Mouse (Mus musculus): ENCODE data around the gene Cabp4. TPM values are rescaled to one million over a fixed set of nuclear protein-coding genes. Genes with fewer than 3 reads are reported as not detected.

Cabp4 gene
- polyA plus RNA-seq, 1 experiment from 2014 or later, result 0.22 TPM

DNA sequence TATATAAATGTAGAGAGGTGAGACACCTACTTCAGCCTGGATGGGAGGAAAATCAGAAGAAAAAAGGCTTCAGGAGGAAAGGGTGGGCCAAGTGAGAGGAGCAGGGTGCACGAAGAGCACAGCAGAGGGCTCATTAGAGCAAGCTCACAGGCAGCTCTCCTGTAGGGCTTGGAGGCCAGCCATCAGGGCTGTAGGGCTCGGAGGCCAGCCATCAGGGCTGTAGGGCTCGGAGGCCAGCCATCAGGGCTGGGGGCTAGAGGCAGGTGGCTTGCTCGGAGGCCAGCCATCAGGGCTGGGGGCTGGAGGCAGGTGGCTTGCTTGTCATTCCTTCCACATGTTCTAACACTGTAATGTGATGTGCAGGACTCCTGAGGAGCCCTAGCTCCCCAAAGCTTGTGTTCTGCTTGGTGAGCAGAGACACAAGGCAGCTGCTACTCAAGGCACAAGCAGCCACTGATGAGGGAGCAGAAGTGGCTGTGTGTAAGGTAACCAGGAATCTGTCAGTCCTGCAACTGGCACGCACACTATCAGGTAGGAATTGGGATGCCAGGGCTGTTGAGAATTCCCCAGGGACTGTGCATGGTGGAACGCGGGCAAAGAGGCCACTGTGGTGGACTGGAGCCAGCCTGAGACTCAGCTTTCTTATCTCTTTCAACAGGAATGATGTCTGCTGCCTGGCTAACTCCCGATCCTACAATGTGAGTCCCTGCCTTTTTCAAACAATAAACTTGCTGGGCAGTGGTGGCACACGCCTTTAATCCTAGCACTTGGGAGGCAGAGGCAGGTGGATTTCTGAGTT is 23.0 kb upstream of the Cabp4 start:
- Histone ChIP-seq H3K36me3 (ENCODE audit: control insufficient read depth, insufficient read depth) (no peaks in the 10 kb centered on the region), H3K4me1 (replicated peaks; ENCODE audit: control insufficient read depth, insufficient read depth, low read length) (peaks cover 21% of the 10 kb centered on the region), H3K4me2 (ENCODE audit: low read length) (no peak overlapping the region), H3K4me3 (replicated peaks; ENCODE audit: low read length) (no peak overlapping the region), H3K27ac (ENCODE audit: low read length) (no peak overlapping the region), H3K9me3 (ENCODE audit: control insufficient read depth, low read length) (no peaks in the 10 kb centered on the region), H3K27me3 (replicated peaks; ENCODE audit: control insufficient read depth, insufficient read depth, low read length) (no peaks in the 10 kb centered on the region), H3K9ac (replicated peaks; ENCODE audit: low read depth, low read length) (no peak overlapping the region)
- ATAC-seq, result no peak
- WGBS, result 75% methylated on average over 9 of the region's 9 CpGs

DNA sequence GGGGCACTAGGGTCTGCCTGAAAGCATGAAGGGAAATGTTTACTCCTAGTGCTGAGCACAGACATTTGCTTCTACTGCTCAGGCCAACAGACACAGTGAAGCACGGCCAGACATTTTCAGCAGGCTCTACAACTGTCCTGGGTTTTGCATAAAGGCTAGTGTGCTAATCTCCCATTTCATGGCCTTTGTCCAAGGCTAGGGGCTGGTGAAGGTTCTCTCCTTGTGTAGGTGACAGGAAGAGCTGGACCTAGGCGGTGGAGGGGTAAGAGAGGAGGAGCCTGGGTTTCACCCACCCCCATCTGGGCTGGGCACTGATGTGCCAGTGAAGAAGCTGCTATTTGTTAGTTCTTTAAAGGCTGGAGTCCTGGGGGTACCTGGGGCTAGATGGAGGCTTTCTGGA is 20.9 kb upstream of the Cabp4 start:
- Histone ChIP-seq H3K4me1 (replicated peaks; ENCODE audit: control insufficient read depth, insufficient read depth, low read length) (peaks cover 16% of the 10 kb centered on the region), H3K27me3 (replicated peaks; ENCODE audit: control insufficient read depth, insufficient read depth, low read length) (no peaks in the 10 kb centered on the region), H3K4me2 (ENCODE audit: low read length) (no peak overlapping the region), H3K9ac (replicated peaks; ENCODE audit: low read depth, low read length) (no peak overlapping the region), H3K4me3 (replicated peaks; ENCODE audit: low read length) (no peak overlapping the region), H3K36me3 (ENCODE audit: control insufficient read depth, insufficient read depth) (no peaks in the 10 kb centered on the region), H3K9me3 (ENCODE audit: control insufficient read depth, low read length) (no peaks in the 10 kb centered on the region), H3K27ac (ENCODE audit: low read length) (no peak overlapping the region)
- 71% methylated on average over 2 of the region's 2 CpGs for WGBS
- no peak for ATAC-seq

DNA sequence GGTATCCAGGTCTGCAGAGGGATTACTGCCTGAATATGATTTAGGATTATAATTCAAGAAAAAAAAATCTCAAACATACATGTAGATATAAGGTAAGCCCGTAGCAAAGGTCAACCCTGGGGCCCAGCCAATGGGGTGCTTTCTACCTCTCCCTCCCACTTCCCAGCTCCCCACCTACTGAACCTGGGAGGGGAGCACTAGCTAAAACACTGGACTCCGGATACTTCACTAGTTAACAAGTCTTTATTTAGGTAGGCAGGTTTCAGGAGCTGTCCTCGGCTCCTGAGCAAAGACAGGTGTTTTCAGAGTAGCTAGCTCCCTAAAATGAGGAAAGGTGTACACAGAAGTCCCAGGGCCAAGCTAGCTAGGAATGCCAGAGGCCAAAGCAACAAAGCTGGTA is 20.3 kb upstream of the Cabp4 start:
- peaks cover 15% of the 10 kb centered on the region for H3K4me1 ChIP-seq (replicated peaks; ENCODE audit: control insufficient read depth, insufficient read depth, low read length)
- H3K9ac ChIP-seq (replicated peaks; ENCODE audit: low read depth, low read length), result no peak overlapping the region
- H3K27ac ChIP-seq (ENCODE audit: low read length), result no peak overlapping the region
- no peak overlapping the region for H3K4me3 ChIP-seq (replicated peaks; ENCODE audit: low read length)
- H3K27me3 ChIP-seq (replicated peaks; ENCODE audit: control insufficient read depth, insufficient read depth, low read length), result no peaks in the 10 kb centered on the region
- H3K36me3 ChIP-seq (ENCODE audit: control insufficient read depth, insufficient read depth), result peaks cover 4% of the 10 kb centered on the region
- H3K4me2 ChIP-seq (ENCODE audit: low read length), result no peak overlapping the region
- 78% methylated on average over 3 of the region's 3 CpGs for WGBS
- no peaks in the 10 kb centered on the region for H3K9me3 ChIP-seq (ENCODE audit: control insufficient read depth, low read length)
- ATAC-seq, result no peak

DNA sequence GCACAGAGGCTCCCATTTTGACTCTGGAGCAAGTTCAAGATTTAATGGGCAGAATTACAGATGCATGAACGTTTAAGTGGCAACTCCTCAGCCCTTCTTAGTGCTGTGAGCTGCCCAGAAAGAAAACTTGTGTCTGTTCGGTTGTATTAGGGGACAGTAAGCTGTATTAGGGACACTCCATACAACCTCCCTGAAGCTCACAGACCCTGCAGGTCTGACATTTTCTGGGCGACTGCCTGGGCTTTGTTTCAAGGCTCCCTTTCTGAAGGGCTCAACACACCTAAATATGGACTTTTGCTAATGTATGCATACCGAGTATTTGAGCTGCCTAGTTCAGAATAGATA is 19.7 kb upstream of the Cabp4 start:
- H3K9me3 ChIP-seq (ENCODE audit: control insufficient read depth, low read length), result no peaks in the 10 kb centered on the region
- H3K4me2 ChIP-seq (ENCODE audit: low read length), result peak overlapping the region; percentile 59
- peak overlapping the region; percentile 77 for H3K27ac ChIP-seq (ENCODE audit: low read length)
- peaks cover 10% of the 10 kb centered on the region for H3K36me3 ChIP-seq (ENCODE audit: control insufficient read depth, insufficient read depth)
- 30% methylated on average over 4 of the region's 4 CpGs for WGBS
- peaks cover 15% of the 10 kb centered on the region for H3K4me1 ChIP-seq (replicated peaks; ENCODE audit: control insufficient read depth, insufficient read depth, low read length)
- peak overlapping the region; percentile 66 for H3K4me3 ChIP-seq (replicated peaks; ENCODE audit: low read length)
- H3K27me3 ChIP-seq (replicated peaks; ENCODE audit: control insufficient read depth, insufficient read depth, low read length), result no peaks in the 10 kb centered on the region
- H3K9ac ChIP-seq (replicated peaks; ENCODE audit: low read depth, low read length), result peak overlapping the region; percentile 56
- ATAC-seq, result peak; percentile 30; the same call in 1 of the 2 replicates

DNA sequence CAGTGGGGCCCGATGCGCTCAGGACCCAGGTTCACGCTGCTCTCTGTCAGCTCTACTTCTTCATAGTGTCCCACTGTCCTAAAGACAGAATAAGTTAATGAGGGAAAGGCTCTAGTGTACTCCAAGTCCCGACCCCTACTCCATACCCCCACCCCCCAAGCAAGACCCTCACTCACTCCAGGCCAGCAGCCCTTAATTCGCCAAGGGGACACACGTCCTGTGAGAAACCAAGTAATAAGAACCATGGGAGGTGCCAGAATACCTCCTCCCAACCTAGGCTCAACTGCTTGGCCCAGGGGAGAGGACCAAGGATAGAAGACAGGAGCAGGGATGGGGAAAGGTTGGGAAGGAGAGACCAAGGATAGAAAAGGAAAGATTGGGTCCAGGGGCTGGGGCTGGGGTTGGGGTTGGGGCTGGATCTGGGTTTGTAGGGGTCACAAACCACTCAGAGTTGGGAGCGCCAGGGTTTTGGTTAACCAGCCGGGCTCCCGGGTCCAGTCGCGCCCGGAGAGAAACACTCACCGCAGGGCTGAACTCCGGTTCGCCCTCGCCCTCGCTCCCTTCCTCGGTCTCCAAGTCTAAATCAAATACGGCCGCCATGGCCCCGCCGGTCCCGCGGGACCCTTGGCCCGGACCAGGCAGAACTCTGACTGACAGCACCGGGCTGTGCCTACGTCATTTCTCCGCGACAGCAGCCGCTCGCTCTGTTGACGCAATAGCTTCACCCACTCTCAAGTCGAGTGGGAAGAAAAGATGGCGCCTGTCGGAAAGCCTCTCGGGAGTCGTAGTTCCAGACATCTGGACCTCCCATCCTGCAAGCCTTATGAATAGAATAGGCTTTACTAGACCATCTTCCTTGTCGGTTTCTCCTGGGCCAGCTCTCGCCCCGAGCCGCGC is 19.1 kb upstream of the Cabp4 start, which contains the start of gene Rps6kb2:
Gene Rps6kb2 (minus strand): TSS at position 709 of the 897 bp plus-strand sequence.
- peak within 1 kb of the TSS; percentile 66 for H3K4me3 ChIP-seq (replicated peaks; ENCODE audit: low read length)
- H3K9me3 ChIP-seq (ENCODE audit: control insufficient read depth, low read length), result no peaks in the 10 kb centered on the region
- peak within 1 kb of the TSS; percentile 72 for H3K9ac ChIP-seq (replicated peaks; ENCODE audit: low read depth, low read length)
- peak; percentile 93 for ATAC-seq
- peak within 1 kb of the TSS; percentile 63 for H3K4me2 ChIP-seq (ENCODE audit: low read length)
- 6% methylated on average over 42 of the region's 42 CpGs for WGBS
- H3K36me3 ChIP-seq (ENCODE audit: control insufficient read depth, insufficient read depth), result peaks cover 14% of the 10 kb centered on the region
- H3K4me1 ChIP-seq (replicated peaks; ENCODE audit: control insufficient read depth, insufficient read depth, low read length), result peaks cover 15% of the 10 kb centered on the region
- no peaks in the 10 kb centered on the region for H3K27me3 ChIP-seq (replicated peaks; ENCODE audit: control insufficient read depth, insufficient read depth, low read length)
- peak within 1 kb of the TSS; percentile 77 for H3K27ac ChIP-seq (ENCODE audit: low read length)

DNA sequence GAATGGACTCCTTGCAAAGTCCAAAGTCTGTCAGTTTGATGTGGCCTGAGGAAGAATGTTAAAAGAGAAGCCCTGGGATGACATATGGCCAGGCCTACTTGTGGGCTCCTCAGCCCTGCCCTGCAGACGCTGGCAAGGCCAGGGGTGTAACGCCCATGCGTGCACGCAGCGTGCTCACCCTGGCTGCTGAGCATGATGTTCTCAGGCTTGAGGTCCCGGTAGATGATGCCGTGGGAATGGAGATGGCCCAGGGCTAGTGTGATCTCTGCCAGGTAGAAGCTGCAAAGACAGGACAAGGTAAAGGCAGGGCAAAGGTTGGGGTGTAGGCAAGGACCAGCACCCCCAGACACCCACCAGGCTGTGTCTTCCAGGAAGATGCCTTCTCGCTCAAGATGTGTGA is 15.2 kb upstream of the Cabp4 start:
- no peaks in the 10 kb centered on the region for H3K27me3 ChIP-seq (replicated peaks; ENCODE audit: control insufficient read depth, insufficient read depth, low read length)
- H3K4me1 ChIP-seq (replicated peaks; ENCODE audit: control insufficient read depth, insufficient read depth, low read length), result peaks cover 15% of the 10 kb centered on the region
- no peaks in the 10 kb centered on the region for H3K9me3 ChIP-seq (ENCODE audit: control insufficient read depth, low read length)
- no peak overlapping the region for H3K4me3 ChIP-seq (replicated peaks; ENCODE audit: low read length)
- no peak overlapping the region for H3K27ac ChIP-seq (ENCODE audit: low read length)
- no peak overlapping the region for H3K9ac ChIP-seq (replicated peaks; ENCODE audit: low read depth, low read length)
- peaks cover 18% of the 10 kb centered on the region for H3K36me3 ChIP-seq (ENCODE audit: control insufficient read depth, insufficient read depth)
- H3K4me2 ChIP-seq (ENCODE audit: low read length), result no peak overlapping the region
- ATAC-seq, result no peak
- WGBS, result 96% methylated on average over 8 of the region's 8 CpGs

DNA sequence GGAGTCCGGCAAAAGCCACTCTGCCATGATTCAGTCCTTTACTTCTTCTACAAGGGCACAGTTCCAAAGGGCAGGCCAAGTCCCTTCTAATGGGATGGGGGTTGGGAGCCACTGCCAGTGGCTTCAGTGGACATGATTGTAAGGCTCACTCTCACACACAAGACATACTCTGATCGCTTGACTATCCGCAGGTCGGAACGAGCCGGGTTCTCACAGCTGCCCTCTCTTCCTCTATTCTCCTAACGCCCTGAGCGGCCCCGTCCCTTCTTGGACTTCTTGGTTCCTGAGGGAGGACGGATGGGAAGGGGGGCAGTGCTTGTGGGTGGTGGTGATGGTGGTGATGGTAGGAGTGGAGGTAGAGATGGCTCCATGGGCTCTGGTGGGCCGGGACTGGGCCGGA is 12.9 kb upstream of the Cabp4 start:
- H3K36me3 ChIP-seq (ENCODE audit: control insufficient read depth, insufficient read depth), result peaks cover 18% of the 10 kb centered on the region
- 85% methylated on average over 12 of the region's 12 CpGs for WGBS

DNA sequence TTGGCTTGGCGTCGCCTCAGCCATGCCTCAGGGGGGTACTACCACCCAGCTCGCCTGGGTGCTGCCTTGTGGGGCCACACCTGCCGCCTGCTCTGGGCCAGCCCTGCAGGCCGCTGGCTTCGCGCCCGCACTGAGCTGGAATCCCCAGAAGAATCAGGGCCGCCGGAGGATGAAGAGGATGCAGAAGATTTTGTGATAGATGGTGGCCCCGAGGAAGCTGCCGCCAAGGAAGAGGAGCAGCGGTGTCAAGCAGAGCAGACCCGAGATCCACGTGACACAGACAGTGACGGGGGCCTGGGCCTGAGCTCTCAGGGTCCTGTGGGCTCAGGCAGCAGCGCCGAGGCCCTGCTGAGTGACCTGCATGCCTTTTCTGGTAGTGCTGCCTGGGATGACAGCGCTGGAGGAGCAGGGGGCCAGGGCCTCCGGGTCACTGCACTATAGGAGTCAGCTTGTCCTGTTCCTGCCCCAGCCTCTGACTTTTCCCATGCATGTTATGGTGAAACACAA is 12.3 kb upstream of the Cabp4 start:
- no peak overlapping the region for H3K4me3 ChIP-seq (replicated peaks; ENCODE audit: low read length)
- no peaks in the 10 kb centered on the region for H3K4me1 ChIP-seq (replicated peaks; ENCODE audit: control insufficient read depth, insufficient read depth, low read length)
- H3K27ac ChIP-seq (ENCODE audit: low read length), result no peak overlapping the region
- H3K4me2 ChIP-seq (ENCODE audit: low read length), result no peak overlapping the region
- no peak for ATAC-seq
- no peaks in the 10 kb centered on the region for H3K27me3 ChIP-seq (replicated peaks; ENCODE audit: control insufficient read depth, insufficient read depth, low read length)
- H3K36me3 ChIP-seq (ENCODE audit: control insufficient read depth, insufficient read depth), result peaks cover 21% of the 10 kb centered on the region
- 69% methylated on average over 20 of the region's 20 CpGs for WGBS
- H3K9ac ChIP-seq (replicated peaks; ENCODE audit: low read depth, low read length), result no peak overlapping the region
- no peaks in the 10 kb centered on the region for H3K9me3 ChIP-seq (ENCODE audit: control insufficient read depth, low read length)

More for the DNA sequence above, 12.9 kb upstream of the Cabp4 start:
- ATAC-seq, result no peak
- Histone ChIP-seq H3K9ac (replicated peaks; ENCODE audit: low read depth, low read length) (no peak overlapping the region), H3K9me3 (ENCODE audit: control insufficient read depth, low read length) (no peaks in the 10 kb centered on the region), H3K4me2 (ENCODE audit: low read length) (no peak overlapping the region), H3K27ac (ENCODE audit: low read length) (no peak overlapping the region), H3K4me3 (replicated peaks; ENCODE audit: low read length) (no peak overlapping the region), H3K4me1 (replicated peaks; ENCODE audit: control insufficient read depth, insufficient read depth, low read length) (peaks cover under 1% of the 10 kb centered on the region), H3K27me3 (replicated peaks; ENCODE audit: control insufficient read depth, insufficient read depth, low read length) (no peaks in the 10 kb centered on the region)
